Mouse (Mus musculus) bone marrow, adult 2 months (tissue): ENCODE data around the gene Slc25a12. TPM values are rescaled to one million over a fixed set of nuclear protein-coding genes. Genes with fewer than 3 reads are reported as not detected.

Experiments used
- H3K27ac ChIP-seq: fragments of 200-500 bp; 2 replicates; pipeline ENCODE4 v1.5.1; 2012; ENCODE audit warnings: low read depth, mild to moderate bottlenecking, control low read depth, inconsistent platforms, low read length; ENCODE audit not compliant: control insufficient read depth, poor library complexity, insufficient read depth
- H3K4me1 ChIP-seq: fragments of 200-500 bp; 2 replicates; pipeline ENCODE4 v1.6.1; 2011; ENCODE audit warnings: low read length; ENCODE audit not compliant: control insufficient read depth, insufficient read depth
- H3K4me3 ChIP-seq: fragments of 200-500 bp; replicated peaks from 2 replicates; pipeline ENCODE3; 2011; ENCODE audit warnings: mild to moderate bottlenecking, low read depth, low read length, control low read depth; ENCODE audit not compliant: control insufficient read depth
- CTCF ChIP-seq: fragments of 200-500 bp; IDR thresholded peaks from 2 replicates; pipeline ENCODE4 v1.5.1; 2011; ENCODE audit warnings: low read length, control low read depth; ENCODE audit not compliant: control insufficient read depth, insufficient read depth
- POLR2A ChIP-seq: fragments of 200-500 bp; IDR thresholded peaks from 2 replicates; pipeline ENCODE4 v1.6.1; 2011; ENCODE audit warnings: low read depth, mild to moderate bottlenecking, control low read depth, low read length, borderline replicate concordance; ENCODE audit not compliant: control insufficient read depth
- WGBS: fragments of 180-500 bp; shearing (Covaris S2); methylation state at CpG from one replicate; pipeline ENCODE4 v1.1.7; 2018; 5-methylcytosine and 5-hydroxymethylcytosine counted together
- polyA plus RNA-seq: library from polyadenylated mRNA; stranded (reverse); fragments of >200 nt; gene quantifications from 2 replicates; pipeline ENCODE4 v1.2.4, GENCODE M21; 2011; ENCODE audit warnings: low replicate concordance; ENCODE audit not compliant: missing spikeins, insufficient read depth, insufficient read length

Gene Slc25a12
- polyA plus RNA-seq, 1 experiment: 22.2 TPM

DNA sequence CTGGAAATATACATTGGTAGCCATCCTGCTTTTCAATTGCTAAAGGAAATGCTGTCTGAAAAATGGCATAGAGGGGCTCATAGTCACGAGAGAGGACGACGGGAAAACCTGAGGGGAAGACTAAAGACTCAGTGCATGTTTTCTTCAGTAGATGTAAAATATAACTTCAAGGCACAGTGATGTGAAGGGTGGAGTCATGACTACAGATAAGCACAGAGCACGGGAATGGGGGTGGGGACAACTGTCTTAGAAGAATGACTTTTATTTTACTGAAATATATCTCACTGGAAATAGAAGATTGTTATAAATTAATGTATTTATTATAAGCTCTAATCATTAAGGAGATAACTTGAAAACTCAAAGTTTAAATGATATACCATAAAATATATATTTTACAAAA, 97.5 kb downstream of the Slc25a12 start:
- Histone ChIP-seq H3K27ac (no peak overlapping the region), H3K4me3 (no peak overlapping the region), H3K4me1 (no peaks in the 10 kb centered on the region; the same call in 1 of the 2 replicates)
- TF ChIP-seq CTCF (no peak), POLR2A (no peak)
- 38% methylated on average over 4 of the region's 4 CpGs for WGBS

DNA sequence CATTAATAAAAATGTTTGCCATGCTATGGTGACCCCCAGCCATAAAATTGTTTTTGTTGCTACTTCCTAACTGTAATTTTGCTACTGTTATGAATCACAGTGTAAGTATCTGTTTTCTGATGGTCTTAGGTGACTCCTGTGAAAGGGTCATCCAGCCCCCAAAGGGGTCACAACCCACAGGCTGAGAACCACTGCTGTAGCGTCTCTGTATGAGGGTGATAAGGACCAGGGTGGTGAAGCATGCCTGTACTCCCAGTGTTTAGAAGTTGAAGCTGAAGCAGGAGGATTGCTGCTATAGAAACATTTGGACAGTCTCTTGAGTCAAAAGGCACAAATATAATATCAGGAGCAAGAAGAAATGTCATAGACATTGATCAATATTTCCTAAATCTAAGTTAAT, 98.2 kb downstream of the Slc25a12 start:
- Histone ChIP-seq H3K4me1 (no peaks in the 10 kb centered on the region; the same call in none of the 2 replicates), H3K27ac (no peak overlapping the region), H3K4me3 (no peak overlapping the region)
- WGBS: 59% methylated on average over 1 of the region's 1 CpGs
- TF ChIP-seq CTCF: no peak
- TF ChIP-seq POLR2A: no peak

DNA sequence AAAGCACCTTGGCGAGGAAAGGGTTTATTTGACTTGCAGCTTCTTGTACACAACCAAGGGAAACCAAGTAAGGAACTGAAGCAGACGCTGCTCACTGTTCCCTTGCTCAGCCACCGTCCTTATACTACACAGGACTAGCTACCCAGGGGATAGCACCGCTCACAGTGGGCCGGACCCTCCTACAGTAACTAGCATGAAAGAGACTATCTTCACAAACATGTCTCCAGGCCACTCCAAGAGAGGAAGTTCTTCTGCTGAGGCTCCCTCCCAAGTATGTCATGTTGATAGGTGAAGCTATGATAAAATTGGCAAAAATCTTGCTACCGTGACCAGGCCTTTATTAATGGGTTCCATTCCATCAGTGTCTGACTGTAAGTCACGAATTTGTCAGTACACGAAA, 98.9 kb downstream of the Slc25a12 start:
- no peak overlapping the region for H3K4me3 ChIP-seq
- H3K4me1 ChIP-seq: no peaks in the 10 kb centered on the region; the same call in none of the 2 replicates
- TF ChIP-seq POLR2A: no peak
- TF ChIP-seq CTCF: no peak
- H3K27ac ChIP-seq: no peak overlapping the region
- WGBS: 78% methylated on average over 8 of the region's 8 CpGs

DNA sequence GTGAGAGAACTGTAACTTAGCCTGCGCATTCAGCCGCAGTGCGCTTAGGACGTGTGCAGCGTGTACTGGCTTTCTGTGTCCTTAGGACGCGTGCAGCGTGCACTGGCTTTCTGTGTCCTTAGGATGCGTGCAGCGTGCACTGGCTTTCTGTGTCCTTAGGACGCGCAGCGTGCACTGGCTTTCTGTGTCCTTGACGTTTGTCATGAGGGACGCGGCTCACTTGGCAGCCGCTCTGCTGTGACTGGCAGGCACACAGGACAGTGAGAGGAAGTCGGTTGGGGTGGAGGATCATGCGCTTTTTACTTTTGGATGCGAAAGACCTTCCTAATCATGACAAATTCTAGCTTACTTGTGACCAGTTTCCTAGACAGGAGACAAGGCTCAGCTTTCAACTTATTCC, 103.0 kb downstream of the Slc25a12 start:
- Histone ChIP-seq H3K4me1 (no peaks in the 10 kb centered on the region; the same call in none of the 2 replicates), H3K4me3 (no peak overlapping the region), H3K27ac (no peak overlapping the region)
- 93% methylated on average over 20 of the region's 20 CpGs for WGBS
- no peak for TF ChIP-seq POLR2A
- TF ChIP-seq CTCF: no peak

DNA sequence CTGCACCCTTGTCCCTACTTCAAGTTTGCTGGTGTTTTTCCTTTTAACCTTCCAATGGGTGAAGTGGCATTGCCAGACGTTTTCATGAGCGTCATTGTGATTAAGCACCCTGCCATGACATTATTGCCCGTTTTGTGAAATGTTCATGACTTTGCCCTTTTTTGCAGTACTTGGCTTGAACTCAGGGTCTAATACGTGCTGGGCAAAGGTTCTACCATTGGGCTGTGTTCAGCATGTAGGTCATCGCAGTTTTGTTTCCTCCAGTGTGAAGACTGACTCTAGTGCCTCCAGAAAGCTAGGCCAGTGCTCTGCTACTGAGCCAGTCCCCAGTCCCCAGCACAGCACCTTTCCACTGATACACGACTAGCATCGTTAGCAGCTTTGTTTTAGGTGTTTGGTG, 111.0 kb downstream of the Slc25a12 start:
- WGBS: 91% methylated on average over 7 of the region's 7 CpGs

DNA sequence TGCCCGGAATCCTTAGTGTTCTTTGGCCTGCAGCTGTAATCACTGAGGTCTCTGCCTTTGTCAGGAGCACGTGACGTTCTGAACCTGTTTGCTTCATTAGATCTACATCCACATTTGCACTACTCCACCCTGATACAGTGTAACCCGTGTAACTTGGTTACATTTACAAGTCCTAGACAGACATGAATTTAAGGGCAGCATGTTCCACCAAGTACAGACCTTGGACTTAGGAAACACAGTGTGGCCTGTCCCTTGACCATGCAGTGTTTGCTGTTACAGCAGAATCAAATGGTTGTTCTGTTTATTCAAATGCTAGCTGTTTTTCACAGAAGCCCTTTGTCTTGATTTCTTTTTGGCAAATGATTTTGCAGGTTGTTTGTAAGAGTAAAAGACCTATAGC, 112.7 kb downstream of the Slc25a12 start:
- no peak for TF ChIP-seq CTCF
- no peak for TF ChIP-seq POLR2A
- Histone ChIP-seq H3K4me3 (no peak overlapping the region), H3K4me1 (no peaks in the 10 kb centered on the region), H3K27ac (no peak overlapping the region)
- 87% methylated on average over 4 of the region's 4 CpGs for WGBS

More for the DNA sequence above, 111.0 kb downstream of the Slc25a12 start:
- TF ChIP-seq POLR2A (no peak), CTCF (no peak)
- no peak overlapping the region for H3K4me3 ChIP-seq
- H3K4me1 ChIP-seq: no peaks in the 10 kb centered on the region
- no peak overlapping the region for H3K27ac ChIP-seq

DNA sequence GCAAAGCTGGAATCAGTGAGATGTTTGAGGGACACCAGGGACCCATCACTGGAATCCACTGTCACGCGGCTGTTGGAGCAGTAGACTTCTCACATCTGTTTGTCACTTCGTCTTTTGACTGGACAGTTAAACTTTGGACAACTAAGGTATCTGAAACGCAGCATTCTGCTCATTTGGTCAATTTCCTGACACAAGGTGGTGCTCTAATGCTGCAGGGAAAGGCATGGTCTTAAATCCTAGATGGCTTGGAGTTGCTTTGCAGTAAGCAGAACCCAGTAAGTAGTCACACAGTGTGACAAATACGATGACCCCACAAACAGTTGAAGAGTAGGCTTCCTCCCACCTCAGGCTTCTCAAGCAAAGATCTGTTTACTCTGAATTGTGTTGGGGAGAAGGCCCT, 116.7 kb downstream of the Slc25a12 start:
- no peaks in the 10 kb centered on the region for H3K4me1 ChIP-seq
- H3K27ac ChIP-seq: no peak overlapping the region
- TF ChIP-seq POLR2A (no peak), CTCF (no peak)
- WGBS: 83% methylated on average over 5 of the region's 5 CpGs
- H3K4me3 ChIP-seq: no peak overlapping the region

- Histone ChIP-seq H3K4me1 (no peaks in the 10 kb centered on the region), H3K4me3 (no peak overlapping the region), H3K27ac (no peak overlapping the region)
- 4% methylated on average over 3 of the region's 3 CpGs for WGBS
- no peak for TF ChIP-seq POLR2A
- no peak for TF ChIP-seq CTCF
These were observed 119.5 kb downstream of the Slc25a12 start for GRCm38 (mm10) chr2:71248071-71248470.

DNA sequence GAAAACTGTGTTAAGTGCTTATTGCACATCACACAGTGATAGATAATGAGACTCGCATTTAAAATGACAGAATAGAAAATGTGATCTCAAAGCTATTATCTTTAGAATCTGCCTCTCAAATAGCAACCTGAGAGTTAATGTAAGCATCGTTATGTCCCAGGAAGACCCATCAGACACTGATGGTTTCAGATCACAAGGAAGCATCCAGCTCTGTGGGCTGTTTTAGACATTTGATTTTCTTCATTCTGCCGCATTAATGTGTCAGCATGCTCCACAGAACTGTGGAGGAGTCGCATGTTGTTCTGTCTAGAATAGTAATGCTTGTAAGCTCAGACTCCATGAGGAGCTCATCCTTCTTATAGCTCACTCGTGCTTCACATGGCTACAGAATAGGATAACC, 121.5 kb downstream of the Slc25a12 start:
- H3K4me1 ChIP-seq: no peaks in the 10 kb centered on the region
- 91% methylated on average over 5 of the region's 5 CpGs for WGBS
- H3K4me3 ChIP-seq: no peak overlapping the region
- H3K27ac ChIP-seq: no peak overlapping the region
- TF ChIP-seq POLR2A: no peak
- no peak for TF ChIP-seq CTCF
